Mouse (Mus musculus) intestine, embryonic 15.5 days (tissue): ENCODE measurements around the gene Morc3. TPM values are rescaled to one million over a fixed set of nuclear protein-coding genes. Genes with fewer than 3 reads are reported as not detected.

Experiments
- ATAC-seq: fragments of 200-750 bp; cut with Nextera tagmentation; 2 replicates; pipeline ENCODE4 v1.8.0; 2017; ENCODE audit warnings: moderate TSS enrichment, moderate library complexity
- H3K27ac ChIP-seq: fragments of 300-500 bp; sonication (generic); 2 replicates; pipeline ENCODE4 v1.5.1; 2015; ENCODE audit warnings: mild to moderate bottlenecking, inconsistent platforms
- H3K27me3 ChIP-seq: fragments of 300-500 bp; sonication (generic); replicated peaks from 2 replicates; pipeline ENCODE4 v1.6.1; 2015; ENCODE audit warnings: inconsistent platforms
- H3K36me3 ChIP-seq: fragments of 300-500 bp; sonication (generic); 2 replicates; pipeline ENCODE4 v1.6.1; 2015; ENCODE audit warnings: inconsistent platforms
- H3K4me1 ChIP-seq: fragments of 300-500 bp; sonication (generic); replicated peaks from 2 replicates; pipeline ENCODE4 v1.6.1; 2015; ENCODE audit warnings: inconsistent platforms
- H3K4me2 ChIP-seq: fragments of 300-500 bp; sonication (generic); replicated peaks from 2 replicates; pipeline ENCODE4 v1.6.1; 2015; ENCODE audit warnings: mild to moderate bottlenecking, inconsistent platforms
- H3K4me3 ChIP-seq: fragments of 300-500 bp; sonication (generic); replicated peaks from 2 replicates; pipeline ENCODE4 v1.5.1; 2015; ENCODE audit warnings: inconsistent platforms
- H3K9ac ChIP-seq: fragments of 300-500 bp; sonication (generic); 2 replicates; pipeline ENCODE4 v1.6.1; 2015; ENCODE audit warnings: inconsistent platforms
- H3K9me3 ChIP-seq: fragments of 300-500 bp; sonication (generic); 2 replicates; pipeline ENCODE4 v1.6.1; 2016; ENCODE audit warnings: inconsistent platforms
- WGBS: fragments of 180-500 bp; shearing (Covaris S2); methylation state at CpG from one replicate; pipeline ENCODE4 v1.1.7; 2015; 5-methylcytosine and 5-hydroxymethylcytosine counted together
- polyA plus RNA-seq: library from polyadenylated mRNA; unstranded; fragments of >200 nt; fragmentation: Nextera tagmentation; extraction: Ambion mirVana; gene quantifications from 2 replicates; pipeline ENCODE4 v1.2.1, GENCODE M21; 2015

The Morc3 gene
- polyA plus RNA-seq, 1 experiment from 2014 or later = 40.6 TPM

GRCm38 (mm10) chr16:93918679-93919060 is 86.7 kb downstream of the Morc3 start:
- H3K4me3 ChIP-seq = no peak overlapping the region
- no peaks in the 10 kb centered on the region for H3K36me3 ChIP-seq
- 0 out of 2 replicates have a peak overlapping the region, but pooled peaks have one; percentile 38 for H3K4me2 ChIP-seq
- ATAC-seq = no peak
- H3K9me3 ChIP-seq = no peaks in the 10 kb centered on the region
- no peaks in the 10 kb centered on the region for H3K27me3 ChIP-seq
- WGBS = 61% methylated on average over 8 of the region's 8 CpGs
- 0 out of 2 replicates have a peak, but pooled peaks cover 8% of the 10 kb centered on the region for H3K4me1 ChIP-seq
- H3K9ac ChIP-seq = no peak overlapping the region
- no peak overlapping the region for H3K27ac ChIP-seq

GRCm38 (mm10) chr16:93919189-93919588 is 87.3 kb downstream of the Morc3 start:
- Histone ChIP-seq H3K36me3 (no peaks in the 10 kb centered on the region), H3K4me3 (no peak overlapping the region), H3K9me3 (no peaks in the 10 kb centered on the region), H3K4me2 (no peak overlapping the region), H3K27me3 (no peaks in the 10 kb centered on the region), H3K27ac (no peak overlapping the region), H3K4me1 (0 out of 2 replicates have a peak, but pooled peaks cover 6% of the 10 kb centered on the region), H3K9ac (no peak overlapping the region)
- WGBS = 73% methylated on average over 20 of the region's 20 CpGs
- ATAC-seq = no peak

GRCm38 (mm10) chr16:93920673-93921072 is 88.8 kb downstream of the Morc3 start:
- no peak overlapping the region for H3K9ac ChIP-seq
- H3K27ac ChIP-seq = no peak overlapping the region
- ATAC-seq = no peak
- 0 out of 2 replicates have a peak, but pooled peaks cover 6% of the 10 kb centered on the region for H3K4me1 ChIP-seq
- no peak overlapping the region for H3K4me3 ChIP-seq
- no peak overlapping the region for H3K4me2 ChIP-seq
- H3K36me3 ChIP-seq = no peaks in the 10 kb centered on the region
- H3K27me3 ChIP-seq = no peaks in the 10 kb centered on the region
- WGBS = 77% methylated on average over 4 of the region's 4 CpGs
- no peaks in the 10 kb centered on the region for H3K9me3 ChIP-seq

GRCm38 (mm10) chr16:93922835-93923389 is 91.0 kb downstream of the Morc3 start:
- Histone ChIP-seq H3K9me3 (no peaks in the 10 kb centered on the region), H3K36me3 (no peaks in the 10 kb centered on the region), H3K9ac (no peak overlapping the region), H3K4me1 (0 out of 2 replicates have a peak, but pooled peaks cover 6% of the 10 kb centered on the region), H3K4me2 (no peak overlapping the region), H3K27ac (no peak overlapping the region), H3K27me3 (no peaks in the 10 kb centered on the region), H3K4me3 (no peak overlapping the region)
- WGBS = 76% methylated on average over 5 of the region's 5 CpGs
- no peak for ATAC-seq

- ATAC-seq = peak; percentile 60
- Histone ChIP-seq H3K4me3 (no peak overlapping the region), H3K36me3 (no peaks in the 10 kb centered on the region), H3K4me1 (0 out of 2 replicates have a peak, but pooled peaks cover 3% of the 10 kb centered on the region), H3K9ac (no peak overlapping the region), H3K27ac (no peak overlapping the region), H3K27me3 (no peaks in the 10 kb centered on the region), H3K4me2 (no peak overlapping the region), H3K9me3 (no peaks in the 10 kb centered on the region)
- 53% methylated on average over 7 of the region's 7 CpGs for WGBS
Measured at GRCm38 (mm10) chr16:93923788-93924187, 91.9 kb downstream of the Morc3 start.

Other genes with a start within 250 kb of the Morc3 start
- 8.7 and 9.9 TPM in 2 replicates for gene Setd4, start 228.1 kb upstream of the Morc3 start, polyA plus RNA-seq
- gene Cbr1, start 226.3 kb upstream of the Morc3 start, polyA plus RNA-seq = 119 and 122 TPM in 2 replicates
- gene Gm5678, start 204.0 kb upstream of the Morc3 start, polyA plus RNA-seq = not detected in 2 replicates
- gene Cbr3, start 148.9 kb upstream of the Morc3 start, polyA plus RNA-seq = 2.1 and 2.4 TPM in 2 replicates
- gene Dop1b, start 120.2 kb upstream of the Morc3 start, polyA plus RNA-seq = 11.6 and 14.4 TPM in 2 replicates
- 55.1 and 62.1 TPM in 2 replicates for gene Chaf1b, start 51.8 kb downstream of the Morc3 start, polyA plus RNA-seq
- gene Cldn14, start 176.7 kb downstream of the Morc3 start, polyA plus RNA-seq = 0.74 and 0.96 TPM in 2 replicates